Mouse (Mus musculus) urinary bladder, adult 18-20 months (tissue): ENCODE measurements around the gene Plekhd1.

Experiments used
- DNase-seq, 2 experiments: peaks; one replicate each; pipeline ENCODE4 v3.0.0; 2022; ENCODE audit warnings: low spot score in 2 of 2, mixed read lengths in 2 of 2

Gene Plekhd1

DNA sequence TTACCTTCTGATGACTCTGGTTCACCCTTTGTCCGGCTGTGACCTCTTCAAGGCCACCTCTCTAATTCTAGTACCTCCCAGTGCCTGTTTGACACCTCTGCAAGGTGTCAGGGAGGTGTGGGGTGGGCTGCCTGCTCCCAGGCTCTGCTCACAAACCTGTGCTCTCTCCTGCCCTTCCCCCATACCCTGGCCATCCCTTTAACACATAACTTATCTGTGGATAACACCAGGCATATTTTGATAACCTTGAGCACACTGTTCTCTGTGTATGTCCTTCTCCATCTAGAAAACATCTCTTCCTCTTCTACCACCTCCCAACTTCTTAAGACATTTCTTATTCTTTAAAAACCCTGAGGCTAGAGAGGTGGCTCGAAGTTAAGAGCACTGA, 6.7 kb downstream of the Plekhd1 start:
- no peak for DNase-seq

GRCm38 (mm10) chr12:80701332-80701731, 8.9 kb downstream of the Plekhd1 start:
- DNase-seq, result no peak

- no peak for DNase-seq
Observed at GRCm38 (mm10) chr12:80706208-80706914, 14.0 kb downstream of the Plekhd1 start.

DNA sequence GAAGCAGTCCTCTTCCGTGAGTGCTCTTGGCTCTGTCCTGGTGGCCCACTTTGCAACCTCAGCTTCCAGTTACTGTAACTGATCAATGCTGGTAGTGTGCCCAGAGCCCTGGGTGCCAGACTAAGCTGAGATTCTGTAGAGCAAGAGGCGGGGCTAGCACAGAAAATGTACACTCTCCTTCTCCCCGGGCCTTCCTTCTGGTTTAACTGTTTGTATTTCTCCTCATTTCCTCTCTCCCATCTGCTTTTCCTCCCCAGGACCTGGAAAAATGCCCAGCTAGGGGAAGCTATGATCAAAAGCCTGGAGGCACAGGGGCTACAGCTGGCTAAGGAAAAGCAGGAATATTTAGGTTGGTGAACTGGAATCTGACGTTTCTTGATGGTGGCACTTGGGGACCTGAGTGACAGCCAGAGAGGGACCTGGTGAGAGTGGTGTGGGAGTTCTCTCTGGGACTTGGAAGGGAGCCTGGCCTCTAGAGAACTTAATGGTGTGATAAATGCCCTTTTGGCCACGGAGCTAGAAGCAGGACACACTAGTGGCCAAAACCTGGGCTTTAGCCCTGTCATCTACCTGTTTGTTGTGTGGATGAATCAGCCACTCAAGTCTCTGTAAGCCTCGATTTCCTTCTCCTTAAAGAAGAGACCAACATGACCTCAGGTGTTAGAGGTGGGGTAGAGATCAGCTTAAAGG, 14.7 kb downstream of the Plekhd1 start:
- DNase-seq, result no peak

- no peak for DNase-seq
Observed at GRCm38 (mm10) chr12:80715915-80716314, 23.5 kb downstream of the Plekhd1 start.

DNA sequence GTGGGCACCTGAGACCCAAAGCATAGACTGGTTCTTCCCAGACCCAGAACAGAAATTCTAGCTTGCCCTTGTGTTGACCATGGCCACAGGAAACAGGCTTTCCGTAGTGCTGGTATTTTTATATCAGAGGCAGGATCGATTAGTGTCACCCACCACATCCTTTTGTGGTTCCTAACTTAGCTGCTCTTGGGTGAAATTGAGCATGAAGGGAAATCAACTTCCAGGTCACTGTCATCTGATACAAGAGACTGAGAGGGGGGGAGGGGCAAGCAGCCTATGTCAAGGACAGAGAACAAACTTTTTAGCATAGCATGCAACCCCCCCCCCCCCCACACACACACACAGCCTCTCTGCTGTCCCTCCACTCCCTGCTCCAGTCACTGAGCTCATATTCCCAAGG, 26.8 kb downstream of the Plekhd1 start:
- DNase-seq, result no peak

GRCm38 (mm10) chr12:80720507-80720906, 28.1 kb downstream of the Plekhd1 start:
- no peak for DNase-seq

GRCm38 (mm10) chr12:80721458-80721857, 29.1 kb downstream of the Plekhd1 start:
- no peak for DNase-seq

- peak; percentile 64 to 79 for DNase-seq
Observed at GRCm38 (mm10) chr12:80724853-80725559, 32.6 kb downstream of the Plekhd1 start.

- DNase-seq, result no peak
Observed at GRCm38 (mm10) chr12:80728207-80728606, 35.8 kb downstream of the Plekhd1 start.

DNA sequence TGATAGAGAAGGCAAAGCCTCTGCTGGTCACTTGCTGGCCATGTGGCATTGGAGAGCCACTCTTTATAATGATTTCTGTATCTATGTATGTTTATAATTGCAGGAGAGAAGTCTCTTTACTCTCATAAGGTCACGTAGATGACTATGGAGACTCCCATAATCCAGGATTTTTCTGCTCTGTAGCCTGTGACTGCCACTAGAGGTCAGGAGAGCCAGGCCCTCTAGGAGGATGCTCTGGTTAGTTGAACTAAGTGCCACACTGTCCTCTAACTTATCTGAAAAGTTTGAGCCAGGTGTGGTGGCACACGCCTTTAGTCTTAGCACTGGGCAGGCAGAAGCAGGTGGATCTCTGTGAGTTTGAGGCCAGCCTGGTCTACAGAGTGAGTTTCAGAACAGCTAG, 36.4 kb downstream of the Plekhd1 start:
- no peak for DNase-seq

DNA sequence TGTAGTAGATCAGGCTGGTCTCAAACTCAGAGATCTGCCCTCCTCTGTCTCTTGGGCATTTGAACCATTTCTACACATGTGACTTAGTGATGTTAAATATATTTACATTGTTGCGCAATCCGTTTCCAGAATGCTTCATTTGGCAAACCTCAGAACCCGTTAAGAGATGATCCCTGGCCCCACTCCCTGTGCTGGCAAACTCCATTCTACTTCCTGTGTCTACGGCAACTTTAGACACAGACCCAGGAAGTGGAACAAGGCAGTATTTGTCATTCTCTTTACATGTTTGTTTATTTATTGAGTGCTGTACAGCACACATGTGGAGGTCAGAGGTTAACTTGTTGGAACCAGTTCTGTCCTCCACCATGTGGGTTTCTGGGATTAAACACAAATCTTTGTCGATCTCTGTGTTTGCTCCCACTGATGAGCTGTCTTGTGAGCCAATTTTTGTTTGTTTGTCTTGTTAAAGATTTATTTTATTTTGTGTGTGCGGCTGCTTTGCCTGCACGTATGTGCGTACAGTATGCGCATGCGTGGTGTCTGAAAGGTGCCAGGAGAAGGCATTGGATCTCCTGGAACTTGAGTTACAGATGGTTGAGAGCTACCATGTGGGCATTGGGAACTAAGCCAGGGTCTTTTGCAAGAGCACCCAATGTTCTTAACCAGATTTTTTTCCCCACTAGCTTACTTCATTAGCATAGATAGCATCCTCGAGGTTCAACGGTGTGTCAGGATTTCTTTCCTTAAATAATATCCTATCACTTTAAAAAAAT, 37.6 kb downstream of the Plekhd1 start:
- DNase-seq, result no peak

- peak in 1 of 2 experiments; percentile 9 for DNase-seq
Observed at GRCm38 (mm10) chr12:80730567-80730966, 38.2 kb downstream of the Plekhd1 start.

- no peak for DNase-seq
Observed at GRCm38 (mm10) chr12:80734526-80735470, 42.4 kb downstream of the Plekhd1 start.

- no peak for DNase-seq
Observed at GRCm38 (mm10) chr12:80736464-80737282, 44.3 kb downstream of the Plekhd1 start.

GRCm38 (mm10) chr12:80737283-80737600, 44.9 kb downstream of the Plekhd1 start:
- no peak for DNase-seq

GRCm38 (mm10) chr12:80739482-80739881, 47.1 kb downstream of the Plekhd1 start:
- DNase-seq, result no peak

DNA sequence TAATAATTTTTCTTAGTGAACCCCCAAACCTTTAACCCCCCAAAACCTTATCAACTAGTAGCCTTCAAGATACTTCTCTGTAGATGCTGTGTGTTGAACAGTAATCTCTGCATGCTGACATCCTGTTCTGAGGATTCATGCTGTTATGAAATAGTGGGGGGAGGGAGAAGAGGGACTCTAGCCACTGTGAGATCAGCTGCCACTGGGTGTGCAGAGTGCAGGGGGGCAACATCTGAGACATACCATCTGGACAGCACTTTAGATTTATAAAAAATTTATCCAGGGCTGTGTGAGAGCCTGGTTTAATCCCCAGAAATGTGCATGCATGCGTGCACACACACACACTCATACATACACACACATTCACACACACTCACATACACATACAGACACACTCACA, 52.2 kb downstream of the Plekhd1 start:
- no peak for DNase-seq

- no peak for DNase-seq
Observed at GRCm38 (mm10) chr12:80746031-80746813, 53.8 kb downstream of the Plekhd1 start.
